Mouse (Mus musculus): ENCODE measurements around the gene Trappc2. TPM values are rescaled to one million over a fixed set of nuclear protein-coding genes. Genes with fewer than 3 reads are reported as not detected.

Trappc2 gene
- total RNA-seq (2014; rRNA removed), result 32.8 and 37.7 TPM in 2 replicates
- polyA plus RNA-seq (2015; fragmentation: Nextera tagmentation; extraction: Ambion mirVana), result 101 and 104 TPM in 2 replicates

DNA sequence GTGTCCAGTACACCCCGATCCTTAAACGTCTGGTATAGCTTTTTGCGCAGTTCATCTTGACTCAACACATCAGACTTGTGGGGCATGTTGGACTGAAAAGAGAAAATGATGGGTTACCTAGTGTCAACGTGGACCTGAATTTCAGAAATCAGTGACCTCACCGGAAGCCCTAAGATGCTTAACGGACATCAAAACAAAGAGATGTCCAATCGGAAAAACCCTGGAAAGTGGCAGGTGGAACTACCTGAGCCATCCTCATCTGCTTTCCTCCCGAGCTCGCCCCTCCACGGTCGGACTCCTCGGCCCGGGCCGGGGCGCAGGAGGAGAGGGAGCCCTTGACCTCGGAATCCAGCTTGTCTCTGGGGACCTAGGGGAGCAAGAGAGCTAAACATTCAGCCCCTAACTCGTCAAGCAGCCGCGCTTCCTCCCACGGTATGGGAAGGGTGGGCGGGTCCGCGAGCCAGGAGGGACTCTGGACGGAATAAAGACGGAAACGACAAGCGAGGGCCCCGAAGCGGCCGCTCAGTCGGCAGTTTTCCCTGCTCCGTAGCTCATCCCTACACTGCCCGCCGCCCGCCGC is at the start of gene Trappc2:
Trappc2 (plus strand) TSS at position 539 of the 580 bp plus-strand sequence.
- 17% methylated on average over 32 of the region's 36 CpGs for WGBS
- ATAC-seq, result peak; percentile 86
- peak; percentile 39 for DNase-seq (ENCODE audit: low spot score)

DNA sequence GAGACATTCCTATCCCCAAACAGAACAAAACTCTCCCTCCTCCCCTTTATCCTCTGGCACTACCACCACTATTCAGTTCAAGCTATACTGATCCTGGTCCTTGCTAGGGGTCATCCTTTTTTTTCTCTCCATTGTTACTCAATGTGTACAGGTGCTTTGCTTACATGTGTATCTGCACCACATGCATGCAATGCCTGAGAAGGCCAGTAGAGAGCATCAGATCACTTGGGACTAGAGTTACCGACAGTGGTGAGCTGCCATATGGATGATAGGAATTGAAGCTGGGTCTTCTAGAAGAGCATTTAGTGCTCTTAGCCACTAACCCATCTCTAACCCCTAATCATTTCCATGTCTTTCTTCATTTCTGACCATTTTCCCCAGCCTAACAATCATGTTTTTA is 46.6 kb upstream of the Trappc2 start:
- Histone ChIP-seq H3K36me3 (ENCODE audit: insufficient read depth, low read length) (no peaks in the 10 kb centered on the region), H3K9ac (replicated peaks; ENCODE audit: low read length) (no peak overlapping the region), H3K4me1 (ENCODE audit: insufficient read depth, low read length) (no peaks in the 10 kb centered on the region), H3K4me3 (ENCODE audit: low read length) (no peak overlapping the region), H3K9me3 (ENCODE audit: low read length) (no peaks in the 10 kb centered on the region), H3K27me3 (ENCODE audit: insufficient read depth, low read length) (no peaks in the 10 kb centered on the region), H3K4me2 (ENCODE audit: low read depth, low read length) (no peak overlapping the region), H3K27ac (no peak overlapping the region)
- DNase-seq (ENCODE audit: low spot score), result no peak
- ATAC-seq, result no peak
- 79% methylated on average over 1 of the region's 1 CpGs for WGBS
- peak; percentile 27 for TF ChIP-seq CTCF (IDR thresholded peaks at IDR 0.05; ENCODE audit: low read depth)

More for the DNA sequence above, at the start of gene Trappc2:
- Histone ChIP-seq H3K27ac (peak within 1 kb of the TSS; percentile 90), H3K9ac (replicated peaks; ENCODE audit: low read length) (peak within 1 kb of the TSS; percentile 75), H3K27me3 (ENCODE audit: insufficient read depth, low read length) (no peaks in the 10 kb centered on the region), H3K36me3 (ENCODE audit: insufficient read depth, low read length) (no peaks in the 10 kb centered on the region), H3K4me2 (ENCODE audit: low read depth, low read length) (peak within 1 kb of the TSS; percentile 62), H3K4me1 (ENCODE audit: insufficient read depth, low read length) (no peaks in the 10 kb centered on the region), H3K9me3 (ENCODE audit: low read length) (no peaks in the 10 kb centered on the region), H3K4me3 (ENCODE audit: low read length) (peak within 1 kb of the TSS; percentile 58)
- no peak for TF ChIP-seq CTCF (IDR thresholded peaks at IDR 0.05; ENCODE audit: low read depth)

- TF ChIP-seq CTCF (IDR thresholded peaks at IDR 0.05; ENCODE audit: low read depth), result no peak
- H3K4me1 ChIP-seq (ENCODE audit: insufficient read depth, low read length), result no peaks in the 10 kb centered on the region
- DNase-seq (ENCODE audit: low spot score), result no peak
Observed at GRCm38 (mm10) chrX:166407865-166408264, 32.5 kb upstream of the Trappc2 start.

DNA sequence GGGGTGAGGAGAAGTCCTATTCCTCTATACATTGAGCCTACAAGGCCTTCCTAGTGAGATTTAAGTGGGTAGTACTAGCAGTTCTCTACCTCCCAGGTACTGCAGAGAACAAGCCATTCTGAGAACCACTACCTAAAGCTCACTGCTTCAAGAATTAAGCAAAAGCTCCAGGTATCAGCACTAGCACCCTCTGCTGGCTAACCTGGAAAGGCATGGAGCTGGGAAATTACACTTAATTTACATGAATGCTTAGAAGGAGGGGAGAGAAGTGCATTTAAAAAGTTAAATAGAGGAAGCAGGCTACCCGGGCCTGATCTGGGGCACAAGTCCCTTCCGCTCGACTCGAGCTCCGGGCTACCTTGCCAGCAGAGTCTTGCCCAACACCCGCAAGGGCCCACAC is 24.2 kb upstream of the Trappc2 start:
- Histone ChIP-seq H3K36me3 (ENCODE audit: insufficient read depth, low read length) (no peaks in the 10 kb centered on the region), H3K4me1 (ENCODE audit: insufficient read depth, low read length) (no peaks in the 10 kb centered on the region), H3K9ac (replicated peaks; ENCODE audit: low read length) (no peak overlapping the region), H3K4me3 (ENCODE audit: low read length) (no peak overlapping the region), H3K27ac (no peak overlapping the region), H3K9me3 (ENCODE audit: low read length) (no peaks in the 10 kb centered on the region), H3K4me2 (ENCODE audit: low read depth, low read length) (no peak overlapping the region), H3K27me3 (ENCODE audit: insufficient read depth, low read length) (no peaks in the 10 kb centered on the region)
- DNase-seq (ENCODE audit: low spot score) (peak; percentile 51), ATAC-seq (no peak)
- WGBS, result 78% methylated on average over 5 of the region's 6 CpGs
- peak; percentile 63 for TF ChIP-seq CTCF (IDR thresholded peaks at IDR 0.05; ENCODE audit: low read depth)

More at GRCm38 (mm10) chrX:166407865-166408264, 32.5 kb upstream of the Trappc2 start:
- no peaks in the 10 kb centered on the region for H3K9me3 ChIP-seq (ENCODE audit: low read length)
- H3K4me2 ChIP-seq (ENCODE audit: low read depth, low read length), result no peak overlapping the region
- H3K9ac ChIP-seq (replicated peaks; ENCODE audit: low read length), result no peak overlapping the region
- H3K36me3 ChIP-seq (ENCODE audit: insufficient read depth, low read length), result no peaks in the 10 kb centered on the region; the same call in 1 of the 2 replicates
- no peak overlapping the region for H3K4me3 ChIP-seq (ENCODE audit: low read length)
- no peak for ATAC-seq
- no peak overlapping the region for H3K27ac ChIP-seq
- H3K27me3 ChIP-seq (ENCODE audit: insufficient read depth, low read length), result no peaks in the 10 kb centered on the region

DNA sequence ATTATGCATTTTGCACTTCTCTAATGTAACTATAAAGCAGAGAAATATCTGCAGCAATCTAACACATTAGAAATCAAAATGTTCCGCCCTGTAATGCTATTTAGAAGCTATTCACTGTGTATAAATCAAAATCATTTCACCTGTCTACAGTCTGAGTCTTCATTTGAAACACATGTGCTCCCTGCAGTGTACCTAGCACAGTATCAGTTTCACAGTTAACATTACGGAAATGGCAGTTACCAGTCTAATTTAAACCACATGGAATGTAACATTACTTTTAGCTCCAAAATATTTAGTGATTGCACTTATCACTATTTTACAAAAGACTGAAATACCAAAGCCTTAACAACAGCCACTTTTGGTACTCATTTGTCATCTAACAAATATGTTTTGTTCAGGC is 5.6 kb upstream of the Trappc2 start:
- H3K4me3 ChIP-seq (ENCODE audit: low read length), result no peak overlapping the region
- no peak overlapping the region for H3K4me2 ChIP-seq (ENCODE audit: low read depth, low read length)
- H3K27ac ChIP-seq, result no peak overlapping the region
- no peaks in the 10 kb centered on the region for H3K27me3 ChIP-seq (ENCODE audit: insufficient read depth, low read length)
- no peaks in the 10 kb centered on the region for H3K36me3 ChIP-seq (ENCODE audit: insufficient read depth, low read length)
- ATAC-seq (no peak), DNase-seq (ENCODE audit: low spot score) (no peak)
- no peak for TF ChIP-seq CTCF (IDR thresholded peaks at IDR 0.05; ENCODE audit: low read depth)
- H3K9me3 ChIP-seq (ENCODE audit: low read length), result no peaks in the 10 kb centered on the region
- WGBS, result 81% methylated on average over 2 of the region's 2 CpGs
- H3K4me1 ChIP-seq (ENCODE audit: insufficient read depth, low read length), result no peaks in the 10 kb centered on the region
- no peak overlapping the region for H3K9ac ChIP-seq (replicated peaks; ENCODE audit: low read length)

- peak; percentile 99 for ATAC-seq
- Histone ChIP-seq H3K27ac (peak within 1 kb of the TSS; percentile 90), H3K4me1 (ENCODE audit: insufficient read depth, low read length) (no peaks in the 10 kb centered on the region), H3K9me3 (ENCODE audit: low read length) (no peaks in the 10 kb centered on the region), H3K4me2 (ENCODE audit: low read depth, low read length) (peak within 1 kb of the TSS; percentile 62), H3K4me3 (ENCODE audit: low read length) (peak within 1 kb of the TSS; percentile 58), H3K36me3 (ENCODE audit: insufficient read depth, low read length) (no peaks in the 10 kb centered on the region), H3K9ac (replicated peaks; ENCODE audit: low read length) (peak within 1 kb of the TSS; percentile 75), H3K27me3 (ENCODE audit: insufficient read depth, low read length) (no peaks in the 10 kb centered on the region)
- peak; percentile 95 for DNase-seq (ENCODE audit: low spot score)
- WGBS, result 31% methylated on average over 42 of the region's 44 CpGs
- no peak for TF ChIP-seq CTCF (IDR thresholded peaks at IDR 0.05; ENCODE audit: low read depth)
Observed at GRCm38 (mm10) chrX:166440616-166441063, 266 bp downstream of the Trappc2 start, which contains the start of gene Ofd1. Gene Ofd1, minus strand, starts transcription at chrX:166440704.

- H3K4me1 ChIP-seq (ENCODE audit: insufficient read depth, low read length), result no peaks in the 10 kb centered on the region
- no peak overlapping the region for H3K9ac ChIP-seq (replicated peaks; ENCODE audit: low read length)
- DNase-seq (ENCODE audit: low spot score), result no peak
- TF ChIP-seq CTCF (IDR thresholded peaks at IDR 0.05; ENCODE audit: low read depth), result no peak
- H3K27ac ChIP-seq, result no peak overlapping the region
- no peak for ATAC-seq
- H3K4me2 ChIP-seq (ENCODE audit: low read depth, low read length), result no peak overlapping the region
- H3K9me3 ChIP-seq (ENCODE audit: low read length), result no peaks in the 10 kb centered on the region
- 81% methylated on average over 3 of the region's 3 CpGs for WGBS
- H3K27me3 ChIP-seq (ENCODE audit: insufficient read depth, low read length), result no peaks in the 10 kb centered on the region
- H3K36me3 ChIP-seq (ENCODE audit: insufficient read depth, low read length), result no peaks in the 10 kb centered on the region
- no peak overlapping the region for H3K4me3 ChIP-seq (ENCODE audit: low read length)
Observed at GRCm38 (mm10) chrX:166444552-166444951, 4.2 kb downstream of the Trappc2 start.

All from hindbrain, postnatal 0 days (tissue).